Mouse (Mus musculus) cerebellum, adult 2 months (tissue): ENCODE data around the gene Ccdc194.

Experiments used
- CTCF ChIP-seq: fragments of 200-500 bp; IDR thresholded peaks from 2 replicates; pipeline ENCODE4 v1.5.1; 2011; ENCODE audit warnings: low read depth, mild to moderate bottlenecking, control low read depth, low read length, moderate library complexity, borderline replicate concordance; ENCODE audit not compliant: insufficient read depth
- POLR2A ChIP-seq: fragments of 200-500 bp; IDR thresholded peaks from 2 replicates; pipeline ENCODE4 v1.6.1; 2011; ENCODE audit warnings: low read length, control low read depth, borderline replicate concordance; ENCODE audit not compliant: insufficient read depth

- TF ChIP-seq CTCF: peak; percentile 29; the same call in 1 of the 2 replicates
- TF ChIP-seq POLR2A: no peak
These were observed 52.7 kb downstream of the Ccdc194 start for GRCm38 (mm10) chr8:71472601-71473386.
